Mouse (Mus musculus): ENCODE results near the gene Stk4. TPM values are rescaled to one million over a fixed set of nuclear protein-coding genes. Genes with fewer than 3 reads are reported as not detected.

Stk4 gene
- polyA plus RNA-seq, 1 experiment: 31.1 TPM

- Histone ChIP-seq H3K4me3 (replicated peaks) (no peak overlapping the region), H3K36me3 (replicated peaks; ENCODE audit: low read length) (peaks cover 91% of the 10 kb centered on the region), H3K27me3 (replicated peaks) (no peaks in the 10 kb centered on the region), H3K4me1 (peaks cover 13% of the 10 kb centered on the region), H3K9me3 (no peaks in the 10 kb centered on the region)
- TF ChIP-seq FLI1 (IDR thresholded peaks at IDR 0.05; ENCODE audit: low read length) (no peak), GATA1 (IDR thresholded peaks at IDR 0.05; ENCODE audit: borderline replicate concordance, low read length) (no peak)
These were observed 53.1 kb downstream of the Stk4 start for GRCm38 (mm10) chr2:164123169-164123766.

- Histone ChIP-seq H3K27me3 (replicated peaks) (no peaks in the 10 kb centered on the region), H3K4me3 (replicated peaks) (no peak overlapping the region), H3K36me3 (replicated peaks; ENCODE audit: low read length) (peaks cover 91% of the 10 kb centered on the region), H3K4me1 (peaks cover 34% of the 10 kb centered on the region), H3K9me3 (no peaks in the 10 kb centered on the region)
- no peak for TF ChIP-seq GATA1 (IDR thresholded peaks at IDR 0.05; ENCODE audit: borderline replicate concordance, low read length)
- TF ChIP-seq FLI1 (IDR thresholded peaks at IDR 0.05; ENCODE audit: low read length): no peak
These were observed 56.4 kb downstream of the Stk4 start for GRCm38 (mm10) chr2:164126533-164126955.

GRCm38 (mm10) chr2:164127297-164127696 lies 57.2 kb downstream of the Stk4 start:
- H3K4me1 ChIP-seq: peaks cover 38% of the 10 kb centered on the region
- TF ChIP-seq FLI1 (IDR thresholded peaks at IDR 0.05; ENCODE audit: low read length) (no peak), GATA1 (IDR thresholded peaks at IDR 0.05; ENCODE audit: borderline replicate concordance, low read length) (no peak)
- H3K36me3 ChIP-seq (replicated peaks; ENCODE audit: low read length): peaks cover 91% of the 10 kb centered on the region
- no peak overlapping the region for H3K4me3 ChIP-seq (replicated peaks)
- H3K9me3 ChIP-seq: no peaks in the 10 kb centered on the region
- no peaks in the 10 kb centered on the region for H3K27me3 ChIP-seq (replicated peaks)

- H3K9me3 ChIP-seq: no peaks in the 10 kb centered on the region
- H3K4me3 ChIP-seq (replicated peaks): no peak overlapping the region
- H3K36me3 ChIP-seq (replicated peaks; ENCODE audit: low read length): peaks cover 92% of the 10 kb centered on the region
- TF ChIP-seq GATA1 (IDR thresholded peaks at IDR 0.05; ENCODE audit: borderline replicate concordance, low read length) (no peak), FLI1 (IDR thresholded peaks at IDR 0.05; ENCODE audit: low read length) (no peak)
- peaks cover 39% of the 10 kb centered on the region for H3K4me1 ChIP-seq
- H3K27me3 ChIP-seq (replicated peaks): no peaks in the 10 kb centered on the region
These were observed 58.7 kb downstream of the Stk4 start for GRCm38 (mm10) chr2:164128576-164129411.

GRCm38 (mm10) chr2:164131586-164131985 lies 61.5 kb downstream of the Stk4 start:
- Histone ChIP-seq H3K4me3 (replicated peaks) (no peak overlapping the region), H3K9me3 (no peaks in the 10 kb centered on the region), H3K36me3 (replicated peaks; ENCODE audit: low read length) (peaks cover 91% of the 10 kb centered on the region), H3K27me3 (replicated peaks) (no peaks in the 10 kb centered on the region), H3K4me1 (peaks cover 67% of the 10 kb centered on the region)
- no peak for TF ChIP-seq FLI1 (IDR thresholded peaks at IDR 0.05; ENCODE audit: low read length)
- no peak for TF ChIP-seq GATA1 (IDR thresholded peaks at IDR 0.05; ENCODE audit: borderline replicate concordance, low read length)

- H3K4me3 ChIP-seq (replicated peaks): no peak overlapping the region
- TF ChIP-seq GATA1 (IDR thresholded peaks at IDR 0.05; ENCODE audit: borderline replicate concordance, low read length) (no peak), FLI1 (IDR thresholded peaks at IDR 0.05; ENCODE audit: low read length) (no peak)
- H3K9me3 ChIP-seq: no peaks in the 10 kb centered on the region
- H3K36me3 ChIP-seq (replicated peaks; ENCODE audit: low read length): peaks cover 88% of the 10 kb centered on the region
- H3K4me1 ChIP-seq: peaks cover 57% of the 10 kb centered on the region
- no peaks in the 10 kb centered on the region for H3K27me3 ChIP-seq (replicated peaks)
These were observed 64.4 kb downstream of the Stk4 start for GRCm38 (mm10) chr2:164134563-164134962.

- H3K9me3 ChIP-seq: no peaks in the 10 kb centered on the region
- H3K27me3 ChIP-seq (replicated peaks): no peaks in the 10 kb centered on the region
- H3K4me1 ChIP-seq: peaks cover 59% of the 10 kb centered on the region
- peaks cover 89% of the 10 kb centered on the region for H3K36me3 ChIP-seq (replicated peaks; ENCODE audit: low read length)
- H3K4me3 ChIP-seq (replicated peaks): no peak overlapping the region
- TF ChIP-seq GATA1 (IDR thresholded peaks at IDR 0.05; ENCODE audit: borderline replicate concordance, low read length) (no peak), FLI1 (IDR thresholded peaks at IDR 0.05; ENCODE audit: low read length) (no peak)
These were observed 65.2 kb downstream of the Stk4 start for GRCm38 (mm10) chr2:164135367-164135766.

GRCm38 (mm10) chr2:164136393-164136792 lies 66.3 kb downstream of the Stk4 start:
- no peaks in the 10 kb centered on the region for H3K27me3 ChIP-seq (replicated peaks)
- no peak for TF ChIP-seq FLI1 (IDR thresholded peaks at IDR 0.05; ENCODE audit: low read length)
- no peak for TF ChIP-seq GATA1 (IDR thresholded peaks at IDR 0.05; ENCODE audit: borderline replicate concordance, low read length)
- H3K4me3 ChIP-seq (replicated peaks): no peak overlapping the region
- H3K4me1 ChIP-seq: peaks cover 59% of the 10 kb centered on the region
- H3K36me3 ChIP-seq (replicated peaks; ENCODE audit: low read length): peaks cover 89% of the 10 kb centered on the region
- no peaks in the 10 kb centered on the region for H3K9me3 ChIP-seq

- H3K9me3 ChIP-seq: no peaks in the 10 kb centered on the region
- peaks cover 90% of the 10 kb centered on the region for H3K36me3 ChIP-seq (replicated peaks; ENCODE audit: low read length)
- peaks cover 67% of the 10 kb centered on the region for H3K4me1 ChIP-seq
- no peaks in the 10 kb centered on the region for H3K27me3 ChIP-seq (replicated peaks)
- no peak for TF ChIP-seq FLI1 (IDR thresholded peaks at IDR 0.05; ENCODE audit: low read length)
- no peak overlapping the region for H3K4me3 ChIP-seq (replicated peaks)
These were observed 67.6 kb downstream of the Stk4 start for GRCm38 (mm10) chr2:164137754-164138153.

- H3K27me3 ChIP-seq (replicated peaks): no peaks in the 10 kb centered on the region
- H3K36me3 ChIP-seq (replicated peaks; ENCODE audit: low read length): peaks cover 93% of the 10 kb centered on the region
- H3K4me1 ChIP-seq: peaks cover 59% of the 10 kb centered on the region
- no peak for TF ChIP-seq GATA1 (IDR thresholded peaks at IDR 0.05; ENCODE audit: borderline replicate concordance, low read length)
- TF ChIP-seq FLI1 (IDR thresholded peaks at IDR 0.05; ENCODE audit: low read length): no peak
- no peaks in the 10 kb centered on the region for H3K9me3 ChIP-seq
- H3K4me3 ChIP-seq (replicated peaks): no peak overlapping the region
These were observed 71.9 kb downstream of the Stk4 start for GRCm38 (mm10) chr2:164142021-164142420.

Data from megakaryocyte, embryonic 14.5 days (primary cell).